Mouse (Mus musculus) hindlimb bud, embryonic 11.5 days (tissue): Measurements from ENCODE around the gene Atp1b2.

ENCODE experiments used
- DNase-seq: peaks from one replicate; pipeline ENCODE4 v3.0.0-alpha.2; 2012; ENCODE audit warnings: low read depth, low spot score; ENCODE audit errors: extremely low spot score

The Atp1b2 gene

GRCm38 (mm10) chr11:69580572-69581146, 25.1 kb downstream of the Atp1b2 start:
- DNase-seq: no peak

- DNase-seq: peak; percentile 90
Measured at GRCm38 (mm10) chr11:69580091-69580514, 25.6 kb downstream of the Atp1b2 start, which contains the start of the genes Wrap53 and Trp53. Gene Wrap53 (minus strand): TSS chr11:69580255. Gene Trp53 (plus strand): TSS chr11:69580359.

- peak; percentile 99 for DNase-seq
Measured at GRCm38 (mm10) chr11:69579128-69580017, 26.4 kb downstream of the Atp1b2 start.

- DNase-seq: no peak
Measured at GRCm38 (mm10) chr11:69578301-69578700, 27.4 kb downstream of the Atp1b2 start.

DNA sequence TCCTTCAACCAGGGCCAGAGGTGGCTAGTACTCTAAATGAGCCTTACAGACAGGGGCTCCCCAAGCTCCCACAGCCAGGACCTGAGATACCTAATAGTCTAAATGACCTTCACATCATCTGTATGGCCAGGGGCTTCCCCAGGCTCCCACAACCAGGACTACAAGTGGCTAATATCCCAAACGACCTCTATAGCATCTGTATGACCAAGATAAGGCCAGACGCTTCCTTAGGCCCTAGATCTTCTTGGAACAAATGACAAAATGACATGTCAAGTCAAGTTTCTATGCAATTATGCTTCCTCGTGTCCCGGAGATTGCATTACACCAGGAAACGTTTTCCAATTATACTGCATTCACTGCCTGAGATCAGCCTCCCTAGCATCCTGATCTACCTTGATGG, 29.4 kb downstream of the Atp1b2 start:
- no peak for DNase-seq

DNA sequence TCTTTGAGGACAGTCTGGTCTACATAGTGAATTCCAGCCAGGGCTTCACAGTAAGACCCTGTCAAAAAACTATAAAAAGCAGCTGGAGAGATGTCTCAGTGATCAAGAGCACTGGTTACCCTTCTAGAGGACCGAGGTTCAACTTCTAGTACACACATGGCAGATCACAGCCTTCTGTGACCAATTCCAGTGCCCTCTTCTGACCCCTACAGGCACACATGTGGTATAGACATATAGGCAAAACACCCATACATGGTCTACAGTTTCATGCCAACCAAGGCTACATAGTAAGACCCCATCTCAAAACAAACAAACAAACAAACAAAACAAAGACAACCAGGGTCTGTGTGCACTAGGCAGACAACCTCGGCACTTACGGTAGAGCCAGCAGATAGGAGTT, 30.5 kb downstream of the Atp1b2 start:
- DNase-seq: no peak

DNA sequence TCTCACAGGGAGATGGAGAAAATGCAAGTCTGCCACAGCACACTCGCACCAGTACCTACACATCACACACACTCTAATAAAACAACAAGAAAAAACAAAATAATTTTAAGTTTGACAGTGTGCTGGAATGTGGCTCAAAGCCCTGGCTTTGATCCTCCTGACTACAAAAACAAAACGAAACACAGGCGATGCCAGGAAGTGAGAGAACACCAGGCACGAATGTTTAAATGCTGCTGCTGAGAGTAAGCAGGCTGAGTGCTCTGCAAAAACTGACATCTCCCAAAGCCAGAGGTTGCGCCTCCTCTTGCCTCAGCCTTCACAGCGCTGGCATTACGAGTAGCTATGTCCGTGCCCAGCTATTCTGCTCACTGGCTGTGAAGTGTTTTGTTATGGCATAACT, 40.6 kb downstream of the Atp1b2 start:
- no peak for DNase-seq

DNA sequence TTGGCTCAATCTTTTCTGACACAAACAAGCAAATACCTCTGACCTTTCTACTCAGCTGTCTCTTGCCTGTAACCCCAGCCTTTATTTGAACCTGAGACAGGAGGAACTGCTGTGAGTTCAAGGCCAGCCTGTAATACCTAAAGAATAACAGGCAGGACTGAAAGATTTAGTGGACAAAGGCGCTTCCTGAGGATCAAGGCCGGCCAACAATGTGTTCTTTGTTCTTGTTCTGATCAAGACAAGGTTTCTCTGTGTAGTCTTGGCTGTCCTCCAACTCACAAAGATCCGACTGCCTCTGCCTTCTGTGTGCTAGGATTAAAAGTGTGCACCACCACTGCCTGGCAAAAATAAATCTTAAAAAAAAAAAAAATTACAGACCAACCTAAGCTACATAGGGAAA, 41.4 kb downstream of the Atp1b2 start:
- DNase-seq: no peak

DNA sequence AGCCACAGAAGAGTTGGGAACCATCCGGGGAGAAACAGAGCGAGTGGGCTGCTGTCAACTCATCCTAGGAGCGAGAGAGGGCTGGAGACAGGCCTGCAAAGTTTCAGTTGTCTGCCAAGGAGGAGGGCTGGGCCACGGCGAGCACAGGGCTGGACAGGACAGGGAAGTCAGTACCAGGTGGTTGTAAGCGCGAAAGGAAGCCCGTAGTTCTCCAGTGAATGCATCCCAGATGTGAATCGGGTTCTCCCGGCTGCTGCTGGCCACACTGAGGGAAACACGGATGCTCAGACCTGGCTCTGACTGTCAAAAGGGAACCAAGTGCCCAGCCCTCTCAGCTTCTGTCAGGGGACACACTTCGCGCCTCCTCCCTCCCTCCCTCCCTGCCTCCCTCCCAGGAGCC, 42.4 kb downstream of the Atp1b2 start:
- DNase-seq: no peak

DNA sequence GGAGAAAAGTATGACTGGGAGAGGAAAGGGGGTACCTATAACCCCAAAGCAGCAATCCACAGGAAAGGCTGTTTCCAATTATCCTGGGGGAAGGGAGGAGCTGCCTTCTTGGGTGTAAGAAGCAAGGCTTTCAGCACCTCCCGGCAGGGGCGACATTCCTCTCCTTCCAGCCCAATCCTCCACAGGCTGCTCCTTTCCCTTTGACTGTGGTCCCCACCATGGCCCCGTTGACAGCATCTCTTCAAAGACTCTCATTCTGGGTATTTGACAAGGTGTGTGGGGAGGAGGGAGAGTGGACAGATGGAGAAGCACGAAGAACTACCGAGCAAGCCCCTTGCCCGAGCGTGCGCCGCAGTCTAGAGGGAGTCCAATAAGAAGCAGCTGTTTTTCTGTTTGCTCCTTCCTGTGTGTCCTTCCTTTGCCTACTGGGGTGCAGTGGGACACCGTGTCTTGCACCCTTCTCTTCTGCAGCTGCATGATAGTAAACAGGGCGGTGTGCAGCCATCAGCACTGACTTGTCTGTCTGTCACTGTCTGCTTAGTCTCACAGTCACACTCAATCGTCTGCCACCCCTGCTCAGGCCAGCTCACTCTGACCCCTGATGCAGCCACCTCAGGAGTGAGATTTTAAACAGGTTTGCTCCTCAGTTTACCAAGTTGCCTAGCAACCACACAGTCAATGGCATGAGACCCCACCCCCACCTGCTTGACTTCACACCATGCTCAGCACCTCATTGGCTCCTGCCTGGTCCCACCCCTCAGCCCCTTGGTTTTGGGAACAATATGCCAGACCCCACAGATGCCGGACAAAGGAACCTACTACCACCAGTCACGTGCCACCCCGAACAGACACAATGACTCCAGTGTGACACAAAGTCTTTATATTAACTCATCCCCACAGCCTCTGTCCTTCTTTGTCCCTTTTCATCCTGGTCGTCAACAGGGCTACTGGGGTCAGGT, 44.6 kb downstream of the Atp1b2 start:
- DNase-seq: no peak

DNA sequence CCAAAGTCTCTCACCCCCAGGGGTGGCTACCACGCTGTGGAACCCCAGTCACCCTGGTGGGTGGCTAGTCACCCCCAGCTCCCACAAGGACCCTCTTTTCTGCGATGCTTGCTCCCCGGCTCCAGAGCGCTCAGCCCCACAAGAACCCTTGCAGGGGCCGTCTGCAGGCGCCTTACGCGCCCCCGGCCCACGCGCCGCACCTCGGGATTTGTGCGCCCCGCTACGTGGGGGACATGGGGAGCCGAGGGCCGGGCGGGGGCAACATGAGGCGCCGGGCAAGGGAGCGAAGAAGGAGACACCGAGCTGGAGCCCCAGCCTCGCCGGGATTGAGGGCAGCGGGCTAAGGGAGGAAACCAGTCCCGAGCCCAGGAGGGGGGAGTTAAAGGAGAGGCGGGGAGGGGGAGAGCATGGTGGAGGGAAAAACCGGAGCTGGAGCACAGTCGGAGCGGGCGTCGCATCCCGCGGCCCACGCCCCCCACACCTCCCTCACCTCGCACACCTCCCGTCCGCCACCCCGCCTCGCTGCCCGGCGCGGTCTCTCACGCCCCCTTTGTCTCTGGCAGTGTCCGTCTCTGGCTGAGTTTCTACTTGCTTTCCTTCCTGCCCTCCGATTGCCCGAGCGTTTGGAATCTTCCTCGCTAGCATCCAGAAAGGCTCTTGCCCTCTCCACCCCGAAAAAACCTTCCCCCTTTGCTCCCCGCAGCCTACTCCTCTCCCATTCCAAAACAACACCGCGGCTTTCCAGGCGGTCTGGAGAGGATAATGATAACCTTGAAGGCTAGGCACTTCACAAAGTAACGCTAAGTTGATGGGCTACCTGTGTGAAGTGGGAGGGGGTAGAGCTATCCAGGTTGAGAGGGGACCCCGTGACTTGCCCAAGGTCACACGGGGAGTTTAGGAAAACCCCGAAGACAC, 45.6 kb downstream of the Atp1b2 start, which contains the start of gene Efnb3:
TSS of gene Efnb3 (minus strand) at position 355 of the 915 bp plus-strand sequence.
- DNase-seq: no peak

GRCm38 (mm10) chr11:69559183-69559582, 46.6 kb downstream of the Atp1b2 start:
- DNase-seq: no peak

DNA sequence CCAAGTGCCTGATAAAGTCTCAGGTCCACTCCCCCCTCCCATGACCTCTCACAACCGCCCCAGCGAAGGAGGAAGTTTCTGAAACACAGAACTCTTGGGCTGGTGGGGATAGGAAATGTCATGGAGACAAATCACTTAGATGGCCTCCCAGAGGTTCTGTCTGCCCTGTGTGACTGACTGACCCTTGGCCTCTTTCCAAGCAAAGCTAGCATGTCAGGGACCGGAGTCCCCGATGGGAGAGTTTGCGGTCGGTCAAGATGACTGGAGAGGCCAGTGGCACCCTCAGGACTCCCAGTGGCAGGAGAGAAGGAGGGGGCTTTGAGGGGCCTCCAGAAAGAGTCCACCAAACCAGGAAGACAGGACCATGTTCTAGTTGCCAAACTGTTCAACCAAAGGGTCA, 47.0 kb downstream of the Atp1b2 start:
- no peak for DNase-seq

- no peak for DNase-seq
Measured at GRCm38 (mm10) chr11:69557381-69557958, 48.3 kb downstream of the Atp1b2 start.

- no peak for DNase-seq
Measured at GRCm38 (mm10) chr11:69554539-69555140, 51.1 kb downstream of the Atp1b2 start.

DNA sequence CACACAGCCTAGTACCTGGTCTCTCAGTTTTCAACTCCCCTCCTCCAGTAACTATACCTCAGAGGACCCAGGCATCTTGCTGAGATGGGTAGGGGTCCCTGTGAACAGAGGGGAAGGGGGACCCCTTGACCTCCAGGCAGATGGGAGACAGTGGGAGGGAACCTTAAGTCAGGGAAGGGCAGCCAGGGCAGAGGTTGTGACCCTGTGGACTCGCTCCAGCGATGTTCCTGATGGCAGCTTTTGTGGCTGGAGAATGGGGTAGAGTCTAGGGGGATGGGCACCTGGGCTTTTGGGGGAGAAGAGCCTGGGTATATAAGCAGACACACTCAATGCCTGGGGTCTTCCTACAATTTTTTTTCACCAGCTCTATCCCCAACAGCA, 52.4 kb downstream of the Atp1b2 start:
- DNase-seq: no peak

- DNase-seq: no peak
Measured at GRCm38 (mm10) chr11:69552622-69553340, 53.0 kb downstream of the Atp1b2 start.

DNA sequence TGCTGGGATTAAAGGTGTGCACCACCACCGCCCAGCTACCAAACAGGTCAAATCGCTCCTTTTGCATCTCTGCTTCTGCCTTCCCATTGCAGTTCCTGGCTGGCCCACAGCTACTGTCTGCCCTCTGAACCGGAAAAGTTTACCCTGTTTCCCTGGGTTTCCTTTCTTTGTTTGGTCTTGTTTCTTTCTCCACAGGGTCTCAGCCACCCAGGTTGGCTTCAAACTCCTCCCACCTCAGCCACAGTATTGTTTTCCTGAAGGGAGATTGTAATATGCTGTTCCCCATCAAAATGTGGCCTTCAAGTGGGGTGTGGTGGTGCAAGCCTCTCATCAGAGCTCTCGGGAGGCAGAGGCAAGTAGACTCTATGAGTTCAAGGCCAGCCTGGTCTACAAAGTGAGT, 54.4 kb downstream of the Atp1b2 start:
- no peak for DNase-seq
